Mouse (Mus musculus) cerebellum, adult 9-11 months (tissue): Measurements from ENCODE around the gene Slc25a10.
"Not testable (repeated sequence)": the region's sequence is repeated elsewhere in the genome, so short reads cannot be mapped to it uniquely, and the experiment has no call there.

Source experiments
- DNase-seq: peaks from one replicate; pipeline ENCODE4 v3.0.0; 2022

Gene Slc25a10

GRCm38 (mm10) chr11:120512790-120513453 is 21.3 kb downstream of the Slc25a10 start:
- peak; percentile 76 for DNase-seq

GRCm38 (mm10) chr11:120514262-120514661 is 22.6 kb downstream of the Slc25a10 start:
- DNase-seq = not testable (repeated sequence)

- peak; percentile 89 for DNase-seq
These were observed 24.0 kb downstream of the Slc25a10 start for GRCm38 (mm10) chr11:120515611-120516010.

- no peak for DNase-seq
These were observed 25.5 kb downstream of the Slc25a10 start for GRCm38 (mm10) chr11:120517147-120517546.

GRCm38 (mm10) chr11:120518027-120518426 is 26.4 kb downstream of the Slc25a10 start:
- DNase-seq = no peak

GRCm38 (mm10) chr11:120518558-120518957 is 26.9 kb downstream of the Slc25a10 start:
- no peak for DNase-seq

- DNase-seq = no peak
These were observed 28.1 kb downstream of the Slc25a10 start for GRCm38 (mm10) chr11:120519738-120520137.

- peak; percentile 54 for DNase-seq
These were observed 28.9 kb downstream of the Slc25a10 start for GRCm38 (mm10) chr11:120520498-120520897.

GRCm38 (mm10) chr11:120520967-120521540 is 29.4 kb downstream of the Slc25a10 start:
- DNase-seq = peak; percentile 94

- DNase-seq = no peak
These were observed 30.9 kb downstream of the Slc25a10 start for GRCm38 (mm10) chr11:120522581-120522980.

- DNase-seq = no peak
These were observed 34.3 kb downstream of the Slc25a10 start for GRCm38 (mm10) chr11:120525959-120526358.

- no peak for DNase-seq
These were observed 36.2 kb downstream of the Slc25a10 start for GRCm38 (mm10) chr11:120527690-120528354.

GRCm38 (mm10) chr11:120528903-120529302 is 37.3 kb downstream of the Slc25a10 start:
- DNase-seq = no peak

GRCm38 (mm10) chr11:120530085-120530964 is 38.7 kb downstream of the Slc25a10 start, which contains the start of gene Gcgr:
Gene Gcgr (plus strand): TSS chr11:120530699.
- no peak for DNase-seq

- no peak for DNase-seq
These were observed 40.0 kb downstream of the Slc25a10 start for GRCm38 (mm10) chr11:120531646-120532045.

GRCm38 (mm10) chr11:120534093-120534492 is 42.5 kb downstream of the Slc25a10 start:
- no peak for DNase-seq

GRCm38 (mm10) chr11:120535145-120535544 is 43.5 kb downstream of the Slc25a10 start:
- DNase-seq = no peak

GRCm38 (mm10) chr11:120535804-120536203 is 44.2 kb downstream of the Slc25a10 start:
- DNase-seq = no peak

- DNase-seq = peak; percentile 91
These were observed 46.8 kb downstream of the Slc25a10 start for GRCm38 (mm10) chr11:120538485-120538884.

- no peak for DNase-seq
These were observed 47.3 kb downstream of the Slc25a10 start for GRCm38 (mm10) chr11:120538955-120539284.

GRCm38 (mm10) chr11:120539285-120540014 is 47.8 kb downstream of the Slc25a10 start:
- DNase-seq = peak; percentile 55

- no peak for DNase-seq
These were observed 50.3 kb downstream of the Slc25a10 start for GRCm38 (mm10) chr11:120541907-120542306.
